Mouse (Mus musculus) thymus, postnatal 14 days (tissue): ENCODE results near the gene Tcirg1.
A peak's percentile ranks its signal among the peaks of the same experiment; 100 is the strongest.

Experiments used
- DNase-seq: peaks from one replicate; pipeline ENCODE4 v3.0.0; 2021

The Tcirg1 gene

DNA sequence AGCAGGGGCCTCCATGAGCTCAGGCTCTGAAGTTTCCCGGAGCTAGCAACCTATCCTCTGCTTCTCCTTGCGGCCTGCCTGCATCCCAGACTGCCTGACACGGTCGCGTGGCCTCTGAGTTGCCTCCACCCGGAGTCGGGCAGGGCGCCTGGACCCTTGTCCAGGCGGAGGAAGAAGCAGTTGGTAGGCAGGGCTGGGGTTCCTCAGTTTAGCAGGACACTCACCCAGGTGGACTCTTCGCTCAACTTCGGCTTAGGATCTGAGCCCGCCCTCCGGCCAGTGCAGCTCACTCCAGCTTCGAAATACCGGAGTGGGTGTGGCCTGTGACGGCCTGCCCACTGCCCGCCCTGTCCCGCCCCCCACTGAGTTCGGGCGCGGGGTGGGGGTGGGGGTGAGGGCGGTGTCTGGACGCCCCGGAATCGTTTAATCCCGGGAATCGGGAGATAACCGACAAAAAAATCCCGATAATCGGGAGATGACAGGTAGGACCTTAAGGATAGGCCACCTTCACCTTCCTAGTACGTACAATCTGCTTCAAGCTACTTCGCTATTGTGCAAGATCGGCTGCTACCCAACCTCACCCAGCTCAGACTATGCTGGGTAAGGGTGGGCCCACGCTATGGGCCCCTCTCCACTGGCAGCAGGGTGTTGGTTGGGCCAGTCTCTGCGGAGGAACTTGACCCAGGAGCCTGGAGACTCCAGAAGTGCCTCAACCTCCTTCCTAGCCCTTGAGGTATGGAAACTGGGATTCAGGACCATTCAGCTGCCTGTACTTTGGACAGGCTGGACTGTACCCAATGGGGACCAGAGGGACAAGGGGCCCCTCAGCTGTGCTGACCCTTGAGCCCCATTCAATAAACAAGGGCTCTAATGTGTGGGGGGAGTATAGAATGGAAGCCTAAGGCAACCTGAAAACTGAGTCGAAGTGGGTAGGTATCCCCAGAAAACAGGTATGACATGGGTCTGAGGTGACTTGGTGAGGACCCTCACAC, at the start of gene Tcirg1:
Gene Tcirg1, minus strand, starts transcription at position 339 of the 992 bp plus-strand sequence.
- peak; percentile 79 for DNase-seq

DNA sequence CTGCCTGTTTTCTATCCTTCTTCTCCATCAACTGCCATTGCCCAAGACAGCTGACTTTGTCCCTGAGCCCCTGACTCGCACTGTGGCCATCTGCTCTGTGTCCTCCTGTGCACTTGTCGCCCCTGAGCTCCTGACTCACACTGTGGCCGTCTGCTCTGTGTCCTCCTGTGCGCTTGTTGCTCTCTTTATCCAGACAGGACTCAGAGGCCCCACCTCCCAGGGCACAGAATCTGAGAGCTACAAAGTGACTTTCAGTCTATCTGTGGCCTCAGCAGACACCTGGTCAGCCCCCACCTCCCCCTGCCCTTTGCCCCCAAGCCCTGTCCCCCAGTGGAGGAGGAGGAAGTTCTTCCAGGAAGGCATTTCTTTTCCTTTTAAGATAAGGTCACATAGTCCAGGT, 48.9 kb upstream of the Tcirg1 start:
- no peak for DNase-seq

DNA sequence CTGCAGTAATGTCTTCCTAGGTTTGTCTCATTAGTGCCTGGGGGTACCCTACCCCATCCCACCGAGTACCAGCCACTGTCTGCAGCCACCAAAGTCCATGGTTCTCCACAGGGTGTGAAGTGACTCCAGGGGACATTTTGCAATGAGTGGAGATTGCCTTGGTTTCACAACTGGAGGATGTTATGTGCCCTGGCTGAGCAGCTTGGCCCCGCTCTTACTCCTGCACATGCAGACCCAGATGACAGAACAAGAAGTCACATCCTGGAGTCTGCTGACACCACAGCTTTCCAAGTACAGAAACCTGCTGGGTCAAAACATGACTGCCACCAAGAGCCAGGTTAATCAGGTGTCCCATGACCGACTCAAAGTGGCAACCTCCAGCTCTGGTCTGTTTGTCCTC, 48.1 kb upstream of the Tcirg1 start:
- no peak for DNase-seq

DNA sequence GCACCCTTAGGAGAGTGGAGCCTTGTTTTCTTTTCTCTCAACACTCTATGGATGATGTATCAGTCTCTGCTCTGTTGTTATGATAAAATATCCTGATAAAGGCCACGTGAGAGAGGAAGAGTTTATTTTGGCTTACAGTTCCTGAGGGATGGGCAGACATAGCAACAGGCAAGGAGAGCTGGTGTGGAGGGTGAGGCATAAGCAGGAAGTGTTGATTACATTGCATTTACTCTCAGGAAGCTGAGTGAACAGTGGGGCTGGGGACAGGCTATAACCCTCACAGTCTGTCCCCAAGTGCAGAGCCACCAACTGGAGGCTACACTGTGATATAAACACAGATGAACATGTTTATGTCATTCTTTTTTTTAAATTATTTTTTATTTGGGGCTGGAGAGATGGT, 45.2 kb upstream of the Tcirg1 start:
- DNase-seq: no peak

DNA sequence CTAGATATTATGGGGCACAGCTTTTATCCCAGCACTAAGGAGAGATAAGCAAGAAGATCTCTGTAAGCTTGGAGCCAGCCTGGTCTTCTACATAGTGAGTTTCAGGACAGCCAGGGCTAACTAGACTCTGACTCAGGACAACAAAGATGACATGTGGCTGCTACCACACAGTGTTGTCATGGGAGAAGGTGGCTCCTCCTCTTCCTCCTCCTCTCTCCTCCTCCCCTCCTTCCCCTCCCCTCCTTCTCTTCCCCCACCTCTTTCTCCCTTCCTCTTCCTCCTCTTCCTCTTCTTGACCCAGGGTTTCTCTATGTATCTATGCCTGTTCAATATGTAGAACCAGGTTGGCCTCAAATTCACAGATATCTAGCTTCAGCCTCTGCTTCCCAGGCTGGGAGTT, 44.5 kb upstream of the Tcirg1 start:
- no peak for DNase-seq

DNA sequence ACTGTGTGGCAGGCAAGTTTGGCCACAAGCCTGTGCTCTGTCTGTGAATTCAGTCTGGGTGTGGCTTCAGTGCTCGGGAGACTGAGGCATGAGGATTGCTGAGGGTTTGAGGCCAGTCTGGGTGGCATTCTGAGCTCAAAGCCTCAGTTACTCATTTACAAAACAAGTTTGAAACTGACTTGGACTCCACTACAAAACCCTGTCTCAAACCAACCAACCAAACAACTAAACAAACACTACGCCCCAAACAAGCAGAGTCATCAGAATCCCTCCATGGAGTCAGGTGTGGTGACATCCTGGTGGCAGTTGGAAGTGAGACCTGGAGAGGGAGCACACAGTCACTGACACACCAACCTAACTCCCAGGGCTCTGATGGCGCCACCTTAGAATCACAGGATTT, 43.4 kb upstream of the Tcirg1 start:
- no peak for DNase-seq

DNA sequence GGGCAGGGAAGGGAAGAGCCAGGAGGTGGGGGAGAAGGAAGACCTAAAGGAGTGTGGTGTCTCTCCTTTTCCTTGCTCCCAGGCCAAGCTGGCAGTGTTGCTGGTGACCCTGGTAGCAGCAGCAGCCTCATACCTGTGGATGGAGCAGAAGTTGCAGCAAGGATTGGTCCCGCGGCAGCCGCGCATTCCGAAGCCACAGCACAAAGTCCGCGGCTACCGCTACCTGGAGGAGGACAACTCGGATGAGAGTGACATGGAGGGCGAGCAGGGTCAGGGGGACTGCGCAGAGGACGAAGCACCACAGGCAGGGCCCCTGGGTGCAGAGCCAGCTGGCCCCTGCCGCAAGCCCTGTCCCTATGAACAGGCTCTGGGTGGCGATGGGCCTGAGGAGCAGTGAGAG, 41.6 kb upstream of the Tcirg1 start:
- DNase-seq: no peak

DNA sequence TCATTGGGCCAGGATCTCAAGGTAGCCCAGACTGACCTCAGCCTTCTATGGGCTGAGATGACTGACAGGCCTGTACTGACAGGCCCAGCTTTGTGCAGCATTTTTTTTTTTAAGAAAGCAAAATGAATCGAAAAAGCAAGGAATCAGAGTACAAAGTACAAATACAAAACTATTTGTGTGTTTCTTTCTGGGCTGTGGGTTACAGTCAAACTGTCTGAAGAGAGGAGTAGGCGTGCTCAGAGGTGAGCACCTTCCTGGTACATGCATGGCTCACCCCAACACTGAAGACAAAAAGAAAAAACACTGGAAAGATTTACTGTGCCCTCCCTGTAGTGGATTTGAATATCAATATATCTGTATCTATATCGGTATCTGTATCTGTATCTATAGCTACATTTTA, 40.9 kb upstream of the Tcirg1 start:
- DNase-seq: no peak

DNA sequence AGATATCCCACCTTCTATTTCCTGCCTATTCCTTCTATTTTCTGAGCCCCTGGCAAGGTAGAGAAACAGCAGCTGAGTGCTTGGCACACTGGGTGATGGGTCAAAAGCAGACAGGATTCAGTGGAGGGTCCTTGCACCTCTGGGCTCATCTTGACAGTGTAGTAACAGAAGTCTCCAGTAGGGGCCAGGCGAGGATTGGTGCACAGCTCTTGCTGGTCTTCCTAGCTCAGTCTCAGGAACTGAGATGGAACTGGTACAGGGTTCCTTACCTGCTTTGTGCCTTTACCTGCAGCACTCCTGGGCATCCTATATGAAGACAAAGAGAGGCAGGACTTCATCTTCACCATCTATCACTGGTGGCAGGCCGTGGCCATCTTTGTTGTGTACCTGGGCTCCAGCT, 39.8 kb upstream of the Tcirg1 start:
- peak; percentile 81 for DNase-seq

DNA sequence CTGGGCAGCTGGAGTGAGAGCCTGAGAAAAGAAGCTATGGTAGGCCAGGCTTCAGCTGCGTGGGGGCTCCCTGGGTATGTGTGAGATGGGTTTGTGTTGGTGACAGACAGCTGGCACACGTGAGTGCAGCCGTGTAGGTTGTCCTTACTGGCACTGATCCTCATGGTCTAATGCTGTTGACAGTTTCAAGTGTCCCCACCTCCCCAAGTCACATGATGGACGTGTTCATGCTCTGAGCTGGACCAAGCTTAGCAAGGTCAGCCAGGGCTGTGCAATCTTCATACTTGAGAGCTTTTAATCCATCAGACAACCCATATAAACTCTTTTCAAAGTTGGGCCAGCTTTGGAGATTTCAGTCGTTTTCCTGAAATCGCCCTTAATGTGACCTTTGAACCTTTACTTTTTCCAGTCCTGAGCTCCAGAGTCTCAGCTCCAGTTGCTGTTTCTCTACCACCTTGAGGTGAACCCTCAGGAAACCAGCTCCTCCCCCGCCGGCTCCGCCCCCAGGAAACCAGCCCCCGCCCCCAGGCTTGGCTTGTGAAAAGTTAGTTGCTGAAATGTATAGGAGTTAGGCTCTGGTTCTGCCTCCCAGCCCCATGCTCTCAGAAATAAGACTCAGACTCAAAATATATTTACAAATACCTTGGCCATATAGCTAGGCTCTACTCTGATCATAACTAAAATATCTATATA, 39.1 kb upstream of the Tcirg1 start:
- DNase-seq: peak; percentile 83

DNA sequence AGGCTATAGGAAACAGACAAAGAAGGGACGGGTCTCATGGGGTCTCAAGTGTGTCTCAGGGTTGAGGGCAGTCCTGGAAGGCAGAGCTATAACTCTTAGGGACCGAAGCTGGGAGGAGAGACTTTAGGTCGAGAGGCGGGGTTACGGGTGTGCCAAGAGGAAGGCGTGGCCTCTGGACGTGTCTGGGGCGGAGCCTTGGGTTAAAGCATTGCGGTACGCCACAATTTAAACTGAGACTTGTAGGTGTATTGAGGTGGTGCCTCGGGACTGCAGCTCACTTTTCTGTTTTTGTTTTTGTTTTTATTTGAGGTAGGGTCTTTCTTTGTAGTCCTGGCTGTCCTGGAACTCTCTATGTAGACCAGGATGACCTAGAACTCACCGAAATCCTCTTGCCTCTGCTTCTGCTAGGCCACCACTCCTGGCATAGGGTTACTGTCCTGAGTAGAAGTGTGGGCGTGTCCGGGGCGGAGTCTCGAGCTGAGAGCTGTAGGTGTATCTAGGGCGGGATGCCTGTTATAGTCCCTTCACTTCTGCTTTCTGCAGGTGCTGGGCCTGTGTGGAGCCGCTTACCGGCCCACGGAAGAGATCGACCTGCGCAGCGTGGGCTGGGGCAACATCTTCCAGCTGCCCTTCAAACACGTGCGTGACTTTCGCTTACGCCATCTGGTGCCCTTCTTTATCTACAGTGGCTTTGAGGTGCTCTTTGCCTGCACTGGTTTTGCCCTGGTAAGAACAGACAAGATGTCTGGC, 36.2 kb upstream of the Tcirg1 start:
- DNase-seq: peak; percentile 69

DNA sequence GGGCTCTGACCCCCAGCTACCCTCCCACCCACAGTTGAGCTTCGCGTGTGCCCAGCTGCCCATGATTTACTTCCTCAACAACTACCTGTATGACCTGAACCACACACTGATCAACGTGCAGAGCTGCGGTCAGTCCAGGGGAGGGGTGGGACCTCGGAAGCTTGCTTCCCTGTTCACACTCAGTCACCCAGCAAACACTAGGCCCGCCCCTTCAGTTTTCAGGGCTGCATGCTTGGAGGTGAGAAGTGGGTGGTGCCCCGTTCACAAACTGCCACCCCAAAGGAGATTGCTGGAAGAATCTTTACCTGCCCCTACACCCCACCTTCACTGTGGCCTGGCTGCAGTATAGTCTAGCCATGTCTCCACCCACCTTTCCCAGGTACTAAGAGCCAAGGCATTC, 35.4 kb upstream of the Tcirg1 start:
- no peak for DNase-seq

DNA sequence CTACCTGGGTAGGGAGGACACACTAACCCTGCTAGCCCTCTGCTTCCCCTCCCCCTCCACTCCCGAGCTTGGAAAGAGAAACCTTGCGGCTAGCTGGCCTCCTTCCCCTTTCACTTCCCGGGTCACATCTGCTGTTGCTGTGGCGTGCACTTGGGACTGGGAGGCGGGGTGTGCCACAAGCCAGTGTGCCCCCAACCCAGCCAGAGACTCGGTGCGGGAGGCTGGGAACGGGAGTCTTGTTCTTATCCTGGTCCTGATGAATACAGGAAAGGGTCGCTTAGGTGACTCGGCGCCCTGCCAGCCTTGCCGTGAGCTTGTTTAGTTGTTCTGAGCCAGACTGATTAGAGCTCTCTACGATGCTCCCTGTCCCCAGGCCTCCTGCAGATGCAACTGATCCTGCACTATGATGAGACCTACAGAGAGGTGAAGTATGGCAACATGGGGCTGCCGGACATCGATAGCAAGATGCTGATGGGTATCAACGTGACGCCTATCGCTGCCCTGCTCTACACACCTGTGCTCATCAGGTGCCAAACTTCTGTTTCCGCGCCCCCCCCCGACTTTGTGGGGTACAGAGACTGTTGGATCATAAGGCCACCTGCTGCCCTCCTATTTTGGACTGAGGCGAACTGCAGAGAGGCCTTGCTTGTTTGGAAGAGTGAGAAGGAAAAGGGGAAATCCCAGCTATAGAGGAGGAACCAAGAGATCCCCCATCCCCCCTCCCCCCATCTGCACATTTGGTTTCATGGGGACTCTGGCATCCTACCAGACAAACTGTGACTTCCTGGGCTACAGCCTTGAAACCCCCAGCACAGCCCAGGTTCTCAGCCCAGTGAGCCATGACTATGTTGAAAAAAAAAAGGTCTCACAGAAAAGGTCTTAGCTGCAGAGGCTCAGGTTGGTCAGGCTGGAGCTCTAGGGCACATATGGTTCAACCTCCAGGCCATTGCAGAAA, 29.2 kb upstream of the Tcirg1 start:
- peak; percentile 60 for DNase-seq

DNA sequence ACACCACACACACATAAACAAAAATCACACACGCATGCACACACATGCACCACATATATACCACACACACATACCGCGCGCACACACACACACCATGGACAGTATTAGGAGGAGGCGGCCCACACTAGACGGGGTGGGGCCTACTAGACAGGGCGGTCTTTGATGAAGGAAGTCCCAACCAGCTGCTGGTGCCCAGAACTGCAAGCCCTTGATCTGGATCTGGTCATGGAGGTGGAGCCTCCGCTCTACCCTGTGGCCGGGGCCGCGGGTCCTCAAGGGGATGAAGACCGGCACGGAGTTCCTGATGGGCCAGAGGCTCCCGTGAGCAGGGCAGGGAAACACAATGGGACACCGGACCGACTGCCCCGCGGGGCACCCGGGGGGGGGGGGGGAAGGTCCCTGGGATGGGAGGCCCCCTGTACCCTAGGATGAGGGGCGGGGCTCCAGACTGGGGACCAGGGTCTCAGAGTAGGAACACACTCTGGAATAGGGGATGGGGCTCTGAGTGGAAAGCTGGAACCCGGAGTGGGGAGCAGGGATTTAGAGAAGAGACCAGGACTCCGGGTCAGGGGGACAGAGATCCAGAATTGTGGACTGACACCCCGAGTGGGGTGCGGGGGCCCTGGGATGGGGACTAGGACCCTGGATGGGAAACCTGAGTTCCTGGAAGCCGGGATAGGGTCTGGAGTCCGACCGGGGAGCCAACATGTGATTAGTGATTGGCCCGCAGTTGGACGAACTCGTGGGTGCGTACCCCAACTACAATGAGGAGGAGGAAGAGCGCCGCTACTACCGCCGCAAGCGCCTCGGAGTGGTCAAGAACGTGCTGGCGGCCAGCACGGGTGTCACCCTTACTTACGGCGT, 28.3 kb upstream of the Tcirg1 start, which contains the start of gene Unc93b1:
Gene Unc93b1, plus strand, starts transcription at position 155 of the 864 bp plus-strand sequence.
- DNase-seq: peak; percentile 27

DNA sequence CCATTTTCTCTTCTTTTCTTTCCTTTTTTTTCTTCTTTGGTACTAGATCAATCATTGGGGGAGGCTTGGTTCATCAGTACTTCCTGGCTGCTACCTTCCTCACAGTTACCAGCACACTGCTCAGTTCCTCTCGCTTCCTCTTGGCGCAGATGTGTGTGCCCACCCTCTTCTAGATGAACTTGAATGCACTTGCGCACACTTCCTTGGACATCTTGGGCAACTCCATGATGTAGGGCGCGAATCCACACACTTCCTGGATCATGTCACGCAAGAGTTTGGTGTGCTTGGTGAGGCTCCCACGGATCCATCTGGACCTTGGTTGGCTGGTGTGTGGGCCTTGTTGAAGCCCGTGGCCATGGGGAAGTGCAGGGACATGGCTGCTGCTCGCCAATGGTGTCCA, 24.8 kb upstream of the Tcirg1 start:
- DNase-seq: no peak

DNA sequence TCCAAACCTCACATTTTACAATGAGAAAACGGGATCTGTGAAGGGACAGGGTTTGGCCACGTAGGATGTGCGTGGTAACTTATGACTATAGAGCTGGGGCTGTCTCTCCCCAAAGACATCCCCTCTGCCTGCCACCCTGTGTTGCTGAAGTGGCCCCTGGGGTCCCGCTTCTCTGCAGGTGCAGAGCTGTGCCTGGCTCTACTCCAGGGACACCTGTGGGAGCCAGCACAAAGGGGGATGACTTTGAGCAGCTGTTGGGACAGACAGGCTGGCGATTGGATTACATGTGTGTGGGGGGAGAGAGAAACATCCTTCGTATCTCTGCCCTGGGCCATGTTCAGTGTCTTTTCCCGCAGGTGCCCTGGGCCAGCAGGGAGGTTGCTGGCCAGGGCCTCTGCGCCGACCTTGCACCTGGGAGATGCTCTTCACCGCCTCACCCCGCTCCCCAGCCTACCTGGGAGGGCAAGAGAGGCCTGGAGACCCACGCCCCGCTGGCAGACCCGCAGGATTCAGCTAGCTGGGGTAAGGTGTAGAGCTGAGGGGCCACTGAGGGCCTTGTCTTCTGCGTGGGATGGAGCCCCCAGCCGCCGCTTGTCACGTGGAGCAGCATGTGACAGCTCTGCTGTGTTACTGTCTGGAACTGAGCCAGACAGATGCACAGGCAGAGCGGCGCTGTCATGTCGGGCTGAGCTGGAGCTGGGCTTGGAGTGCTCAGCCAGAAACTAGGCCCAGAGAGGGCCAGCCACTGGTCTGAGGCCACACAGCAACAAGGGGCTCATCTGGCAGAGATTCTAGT, 23.5 kb upstream of the Tcirg1 start:
- DNase-seq: peak; percentile 71

DNA sequence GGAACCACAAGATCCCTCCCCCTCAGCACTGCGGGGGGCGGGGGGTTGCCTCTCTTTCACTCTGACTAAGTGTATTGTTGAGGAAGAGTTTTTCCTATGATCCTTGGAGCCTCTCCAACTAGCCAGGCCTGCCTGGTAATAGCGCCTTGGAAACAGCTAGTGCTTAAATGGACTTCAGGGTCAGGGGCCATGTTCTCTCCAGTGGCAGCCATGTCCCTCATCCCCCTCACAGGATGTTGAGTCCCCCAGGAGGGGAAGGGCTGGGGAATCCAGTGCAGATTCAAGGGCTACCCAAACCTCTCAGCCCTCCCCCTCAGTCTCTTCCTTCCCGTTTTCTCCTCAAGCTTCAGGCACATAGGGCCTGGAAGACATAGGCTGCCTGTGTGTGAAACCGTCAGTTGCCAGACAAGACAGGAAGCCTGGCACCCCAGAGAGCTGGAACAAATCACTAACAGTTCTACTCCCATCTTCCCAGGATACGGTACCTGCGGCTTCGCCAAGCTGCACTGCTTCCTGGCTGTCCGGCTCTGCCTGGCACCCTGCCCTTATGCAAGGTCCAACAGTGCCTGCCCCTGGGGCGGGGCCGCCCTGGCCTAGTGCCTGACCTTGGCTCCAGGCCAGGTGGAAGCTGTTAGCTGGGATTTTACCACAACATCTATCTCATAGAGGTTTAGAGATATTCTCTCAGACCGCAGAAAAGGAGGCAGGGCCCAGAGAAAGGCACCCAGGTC, 22.4 kb upstream of the Tcirg1 start, which contains the start of gene Aldh3b1:
Gene Aldh3b1, minus strand, starts transcription at position 598 of the 731 bp plus-strand sequence.
- DNase-seq: peak; percentile 28

DNA sequence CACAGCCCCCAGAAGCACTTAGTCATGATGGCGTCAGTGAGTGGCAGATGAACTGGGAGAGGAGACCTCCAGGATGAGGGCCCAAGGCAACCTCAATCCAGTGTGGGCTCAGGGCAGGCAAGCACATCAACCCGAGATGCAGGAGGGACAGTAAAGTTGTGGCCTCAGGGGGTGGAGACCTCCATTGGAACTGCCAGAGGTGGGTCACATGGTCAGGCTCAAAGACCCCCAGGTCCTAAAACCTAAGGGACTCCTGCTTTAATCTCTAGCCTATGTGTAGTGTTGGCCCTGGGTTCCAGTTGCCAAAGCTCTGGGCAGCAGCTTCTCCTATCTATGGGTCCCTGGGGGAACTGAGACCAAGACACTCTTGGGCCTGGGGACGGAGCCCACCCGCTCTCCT, 21.8 kb upstream of the Tcirg1 start:
- DNase-seq: no peak

DNA sequence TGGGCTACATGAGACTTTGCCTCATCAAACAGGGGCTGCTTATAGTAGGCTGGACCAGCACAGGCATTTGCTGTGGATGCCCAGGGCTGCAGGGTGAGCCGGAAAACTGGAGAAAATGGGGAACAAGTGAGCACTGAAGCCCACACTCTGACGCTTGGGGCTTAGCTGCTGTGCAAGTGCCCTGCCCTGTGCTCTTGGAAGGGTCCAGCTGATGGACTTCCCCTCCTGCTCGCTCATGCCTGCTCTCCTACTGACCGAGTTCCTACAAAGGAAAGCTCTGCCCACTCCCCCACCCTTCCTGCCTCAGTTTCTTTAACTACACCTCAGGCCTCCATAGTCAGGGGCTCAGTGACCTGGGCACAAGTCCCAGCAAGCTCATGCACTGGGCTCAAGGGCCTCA, 21.1 kb upstream of the Tcirg1 start:
- DNase-seq: no peak
